Mouse (Mus musculus) small intestine, adult 2 months (tissue): ENCODE data around the gene Raf1.

Experiments used
- CTCF ChIP-seq: fragments of 200-500 bp; IDR thresholded peaks from 2 replicates; pipeline ENCODE4 v1.5.1; 2012; ENCODE audit warnings: low read depth, mild to moderate bottlenecking, control low read depth, inconsistent platforms, low read length, moderate library complexity, mixed read lengths; ENCODE audit not compliant: insufficient replicate concordance, insufficient read length; ENCODE audit errors: extremely low read depth
- POLR2A ChIP-seq: fragments of 200-500 bp; IDR thresholded peaks from 2 replicates; pipeline ENCODE4 v1.6.1; 2012; ENCODE audit warnings: low read depth, mild to moderate bottlenecking, control low read depth, inconsistent platforms, low read length, moderate library complexity

DNA sequence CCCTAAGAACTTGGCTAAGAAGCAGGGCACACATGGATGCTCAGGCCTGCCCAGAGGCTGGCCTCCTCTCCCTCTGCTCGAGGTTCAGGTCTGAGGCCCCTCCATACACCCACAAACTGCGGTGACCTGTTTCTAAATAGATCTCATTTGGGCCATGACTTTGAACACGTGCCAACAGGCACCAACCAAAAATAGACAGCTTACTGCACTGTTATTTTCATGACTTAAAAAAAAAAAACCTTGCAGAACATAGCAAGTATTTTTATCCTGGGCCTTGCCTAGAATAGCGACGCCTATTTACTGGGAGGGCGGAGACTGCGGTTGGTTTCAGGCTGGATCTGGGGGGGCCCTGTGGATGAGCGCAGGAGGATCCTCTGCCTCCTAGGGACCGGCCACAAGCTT lies 18.0 kb upstream of the Raf1 start:
- TF ChIP-seq CTCF: no peak
- no peak for TF ChIP-seq POLR2A
